Mouse (Mus musculus) heart, embryonic 11.5 days (tissue): ENCODE measurements around the gene Asap2. TPM values are rescaled to one million over a fixed set of nuclear protein-coding genes. Genes with fewer than 3 reads are reported as not detected.

Experiments used
- ATAC-seq: fragments of 200-750 bp; cut with Nextera tagmentation; replicated peaks from 2 replicates; pipeline ENCODE4 v1.8.0; 2017; ENCODE audit warnings: moderate library complexity; ENCODE audit not compliant: insufficient number of reproducible peaks, low FRiP score, low TSS enrichment
- H3K27ac ChIP-seq: fragments of 300-500 bp; sonication (generic); 2 replicates; pipeline ENCODE4 v1.5.1; 2014; ENCODE audit warnings: mild to moderate bottlenecking, low read depth, low read length
- H3K27me3 ChIP-seq: fragments of 300-500 bp; sonication (generic); 2 replicates; pipeline ENCODE4 v1.6.1; 2014; ENCODE audit warnings: mild to moderate bottlenecking, low read length, mixed read lengths; ENCODE audit not compliant: control insufficient read depth, insufficient read depth
- H3K36me3 ChIP-seq: fragments of 300-500 bp; sonication (generic); 2 replicates; pipeline ENCODE4 v1.6.1; 2014; ENCODE audit warnings: mild to moderate bottlenecking, low read length, moderate library complexity, mixed read lengths; ENCODE audit not compliant: control insufficient read depth, insufficient read depth
- H3K4me1 ChIP-seq: fragments of 300-500 bp; sonication (generic); 2 replicates; pipeline ENCODE4 v1.6.1; 2014; ENCODE audit warnings: low read length; ENCODE audit not compliant: control insufficient read depth, insufficient read depth
- H3K4me2 ChIP-seq: fragments of 300-500 bp; sonication (generic); 2 replicates; pipeline ENCODE4 v1.6.1; 2014; ENCODE audit warnings: mild to moderate bottlenecking, moderate library complexity
- H3K4me3 ChIP-seq: fragments of 300-500 bp; sonication (generic); 2 replicates; pipeline ENCODE4 v1.5.1; 2014; ENCODE audit warnings: low read depth, low read length
- H3K9ac ChIP-seq: fragments of 300-500 bp; sonication (generic); 2 replicates; pipeline ENCODE4 v1.6.1; 2014; ENCODE audit warnings: mild to moderate bottlenecking, low read depth, low read length, moderate library complexity
- H3K9me3 ChIP-seq: fragments of 300-500 bp; sonication (generic); replicated peaks from 2 replicates; pipeline ENCODE4 v1.6.1; 2016; ENCODE audit warnings: low read length; ENCODE audit not compliant: control insufficient read depth
- WGBS: fragments of 180-500 bp; shearing (Covaris S2); extraction: QIAGEN DNeasy Blood & Tissue Kit; methylation state at CpG from one replicate; pipeline ENCODE4 v1.1.7; 2014; ENCODE audit not compliant: insufficient replicate concordance; 5-methylcytosine and 5-hydroxymethylcytosine counted together
- polyA plus RNA-seq: library from polyadenylated mRNA; unstranded; fragments of >200 nt; fragmentation: Nextera tagmentation; extraction: Ambion mirVana; gene quantifications from 2 replicates; pipeline ENCODE4 v1.2.1, GENCODE M21; 2014

Gene Asap2
- polyA plus RNA-seq, 1 experiment from 2014 or later, result 8.3 TPM

DNA sequence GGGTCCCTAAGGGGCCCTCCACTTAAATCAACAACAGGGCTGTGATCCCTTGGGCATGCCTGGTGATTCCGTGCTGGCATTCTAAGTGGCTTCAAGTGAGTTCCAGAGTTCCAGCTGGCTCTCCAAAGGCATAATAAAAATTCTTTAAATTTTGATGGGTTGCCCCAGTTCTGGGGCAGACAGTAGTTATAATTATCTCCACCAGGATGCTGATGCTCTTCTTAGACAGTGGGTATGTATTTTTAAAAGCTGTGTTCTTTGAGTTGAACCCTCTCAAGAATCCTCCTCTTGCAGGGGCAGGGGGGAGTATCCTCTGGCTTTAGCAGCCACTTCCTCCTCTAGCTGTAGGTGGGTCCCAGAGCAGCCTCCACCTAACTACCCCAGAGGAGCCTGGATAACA is 230.3 kb downstream of the Asap2 start:
- Histone ChIP-seq H3K9me3 (no peaks in the 10 kb centered on the region), H3K27ac (no peak overlapping the region), H3K4me1 (0 out of 2 replicates have a peak, but pooled peaks cover 3% of the 10 kb centered on the region), H3K36me3 (0 out of 2 replicates have a peak, but pooled peaks cover 7% of the 10 kb centered on the region), H3K27me3 (no peaks in the 10 kb centered on the region), H3K4me2 (no peak overlapping the region), H3K4me3 (no peak overlapping the region), H3K9ac (no peak overlapping the region)
- ATAC-seq, result no peak
- 73% methylated on average over 1 of the region's 1 CpGs for WGBS

GRCm38 (mm10) chr12:21223923-21224322 is 233.7 kb downstream of the Asap2 start:
- no peak overlapping the region for H3K9ac ChIP-seq
- no peak overlapping the region for H3K27ac ChIP-seq
- no peaks in the 10 kb centered on the region for H3K9me3 ChIP-seq
- 0 out of 2 replicates have a peak, but pooled peaks cover 3% of the 10 kb centered on the region for H3K36me3 ChIP-seq
- no peaks in the 10 kb centered on the region for H3K27me3 ChIP-seq
- peaks cover 12% of the 10 kb centered on the region for H3K4me1 ChIP-seq
- H3K4me2 ChIP-seq, result no peak overlapping the region
- no peak overlapping the region for H3K4me3 ChIP-seq
- ATAC-seq, result no peak
- 85% methylated on average over 4 of the region's 4 CpGs for WGBS

DNA sequence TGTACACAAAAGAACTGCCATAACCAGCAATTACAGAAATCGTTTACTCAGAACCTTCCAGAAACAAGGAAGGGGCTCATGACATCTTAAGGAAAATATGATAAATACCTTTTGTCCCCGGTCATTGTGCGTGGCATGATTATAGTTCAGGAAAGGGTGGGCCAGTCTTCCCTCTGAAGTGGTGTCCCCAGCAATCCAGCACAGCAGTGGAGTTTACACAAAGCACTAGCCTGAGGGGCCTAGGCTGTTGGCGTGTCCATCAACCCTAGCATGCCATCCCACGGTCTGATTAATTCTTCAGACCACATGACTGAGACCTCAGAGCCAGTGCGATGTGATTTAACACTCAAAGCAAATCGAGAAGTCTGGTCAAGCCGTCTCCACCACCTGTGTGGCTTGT is 235.1 kb downstream of the Asap2 start:
- H3K9me3 ChIP-seq, result no peaks in the 10 kb centered on the region
- no peak overlapping the region for H3K4me3 ChIP-seq
- WGBS, result 72% methylated on average over 8 of the region's 8 CpGs
- 0 out of 2 replicates have a peak, but pooled peaks cover under 1% of the 10 kb centered on the region for H3K36me3 ChIP-seq
- H3K4me1 ChIP-seq, result peaks cover 12% of the 10 kb centered on the region
- H3K9ac ChIP-seq, result no peak overlapping the region
- H3K27ac ChIP-seq, result no peak overlapping the region
- H3K27me3 ChIP-seq, result no peaks in the 10 kb centered on the region
- no peak for ATAC-seq
- no peak overlapping the region for H3K4me2 ChIP-seq

- ATAC-seq, result no peak
- Histone ChIP-seq H3K36me3 (peaks cover 1% of the 10 kb centered on the region; the same call in 1 of the 2 replicates), H3K27ac (no peak overlapping the region), H3K4me2 (no peak overlapping the region), H3K9me3 (no peaks in the 10 kb centered on the region), H3K4me3 (no peak overlapping the region), H3K4me1 (peaks cover 12% of the 10 kb centered on the region), H3K9ac (no peak overlapping the region), H3K27me3 (no peaks in the 10 kb centered on the region)
- WGBS, result 83% methylated on average over 9 of the region's 9 CpGs
These were observed 236.1 kb downstream of the Asap2 start for GRCm38 (mm10) chr12:21226316-21226715.

GRCm38 (mm10) chr12:21227076-21227980 is 237.1 kb downstream of the Asap2 start:
- Histone ChIP-seq H3K36me3 (peaks cover 8% of the 10 kb centered on the region; the same call in 1 of the 2 replicates), H3K27ac (peak overlapping the region; percentile 32; the same call in 1 of the 2 replicates), H3K9me3 (no peaks in the 10 kb centered on the region), H3K4me2 (no peak overlapping the region), H3K27me3 (no peaks in the 10 kb centered on the region), H3K9ac (no peak overlapping the region), H3K4me3 (no peak overlapping the region), H3K4me1 (peaks cover 12% of the 10 kb centered on the region)
- 24% methylated on average over 6 of the region's 6 CpGs for WGBS
- ATAC-seq, result peak; percentile 51

DNA sequence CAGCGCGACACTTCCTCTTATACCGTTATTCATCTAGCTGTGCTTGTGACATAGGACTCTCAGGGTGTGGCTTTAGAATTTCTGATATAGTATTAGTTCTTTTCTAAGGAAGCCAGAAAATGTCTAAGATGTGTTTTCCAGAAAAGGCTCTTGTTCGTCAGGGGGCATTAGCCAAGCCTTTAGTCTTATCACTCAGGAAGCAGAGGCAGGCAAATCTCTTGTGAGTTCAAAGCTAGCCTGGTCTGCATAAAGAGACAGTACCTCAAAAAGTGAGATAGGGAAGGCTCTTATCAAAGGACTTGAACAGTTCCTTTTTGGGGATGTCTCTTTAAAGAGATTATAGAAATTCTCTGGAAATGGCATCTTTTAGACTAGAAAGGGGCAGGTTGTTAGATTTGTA is 238.4 kb downstream of the Asap2 start:
- H3K4me2 ChIP-seq, result no peak overlapping the region
- H3K4me1 ChIP-seq, result peaks cover 12% of the 10 kb centered on the region
- no peak overlapping the region for H3K27ac ChIP-seq
- peaks cover 8% of the 10 kb centered on the region; the same call in 1 of the 2 replicates for H3K36me3 ChIP-seq
- no peaks in the 10 kb centered on the region for H3K9me3 ChIP-seq
- no peak overlapping the region for H3K4me3 ChIP-seq
- no peak overlapping the region for H3K9ac ChIP-seq
- ATAC-seq, result no peak
- no peaks in the 10 kb centered on the region for H3K27me3 ChIP-seq
- 84% methylated on average over 4 of the region's 4 CpGs for WGBS

DNA sequence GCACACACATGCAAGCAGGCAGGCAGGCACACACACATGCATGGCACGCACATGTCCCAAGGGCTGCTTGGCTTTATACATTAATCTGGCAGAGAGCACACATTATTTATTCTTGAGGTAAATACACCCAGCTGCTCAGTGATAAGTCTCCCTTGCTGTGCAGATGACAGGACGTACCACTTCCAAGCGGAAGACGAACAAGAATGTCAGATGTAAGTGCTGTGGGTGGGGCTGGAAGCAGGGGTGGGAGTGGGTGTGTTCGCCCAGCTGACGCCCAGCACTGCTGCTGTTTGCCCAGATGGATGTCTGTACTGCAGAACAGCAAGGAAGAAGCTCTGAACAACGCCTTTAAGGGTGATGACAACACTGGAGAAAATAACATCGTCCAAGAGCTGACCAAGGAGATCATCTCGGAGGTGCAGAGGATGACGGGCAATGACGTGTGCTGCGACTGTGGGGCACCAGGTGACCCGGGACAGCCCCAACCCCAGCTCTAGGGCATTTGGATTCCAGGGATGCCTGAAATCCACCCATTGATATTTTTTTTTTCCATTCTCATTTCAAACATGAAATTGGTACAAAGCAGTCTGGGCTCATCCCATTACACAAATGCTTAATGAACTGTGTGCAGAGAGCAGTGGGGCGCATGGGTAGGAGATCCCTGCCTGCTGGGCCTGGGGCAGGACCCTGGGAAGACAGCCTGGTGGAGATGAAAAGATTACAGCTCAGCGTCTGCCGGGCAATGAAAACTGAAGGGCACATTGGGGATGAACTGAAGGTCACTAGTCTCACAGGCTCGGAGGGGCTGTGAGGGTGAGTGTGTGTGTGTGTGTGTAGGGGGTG is 239.0 kb downstream of the Asap2 start:
- 65% methylated on average over 17 of the region's 17 CpGs for WGBS
- peaks cover 12% of the 10 kb centered on the region for H3K4me1 ChIP-seq
- H3K9me3 ChIP-seq, result no peaks in the 10 kb centered on the region
- H3K4me2 ChIP-seq, result no peak overlapping the region
- H3K27me3 ChIP-seq, result no peaks in the 10 kb centered on the region
- no peak overlapping the region for H3K27ac ChIP-seq
- ATAC-seq, result no peak
- H3K4me3 ChIP-seq, result no peak overlapping the region
- H3K36me3 ChIP-seq, result peaks cover 8% of the 10 kb centered on the region; the same call in 1 of the 2 replicates
- no peak overlapping the region for H3K9ac ChIP-seq

- Histone ChIP-seq H3K27me3 (no peaks in the 10 kb centered on the region), H3K9me3 (no peaks in the 10 kb centered on the region), H3K27ac (no peak overlapping the region), H3K4me2 (no peak overlapping the region), H3K9ac (no peak overlapping the region), H3K4me3 (no peak overlapping the region), H3K4me1 (peaks cover 4% of the 10 kb centered on the region; the same call in 1 of the 2 replicates), H3K36me3 (peaks cover 11% of the 10 kb centered on the region)
- WGBS, result 83% methylated on average over 7 of the region's 7 CpGs
- ATAC-seq, result no peak
These were observed 243.5 kb downstream of the Asap2 start for GRCm38 (mm10) chr12:21233727-21234126.
